Mouse (Mus musculus) hindbrain, embryonic 16.5 days (tissue): ENCODE data around the gene Tab1. TPM values are rescaled to one million over a fixed set of nuclear protein-coding genes. Genes with fewer than 3 reads are reported as not detected.
A peak's percentile ranks its signal among the peaks of the same experiment; 100 is the strongest.

Experiments used
- ATAC-seq: fragments of 200-750 bp; cut with Nextera tagmentation; 2 replicates; pipeline ENCODE4 v1.8.0; 2017; ENCODE audit warnings: moderate TSS enrichment, moderate library complexity
- H3K27ac ChIP-seq: fragments of 300-500 bp; sonication (generic); 2 replicates; pipeline ENCODE4 v1.5.1; 2014; ENCODE audit warnings: low read depth, mild to moderate bottlenecking, control low read depth, low read length, moderate library complexity
- H3K27me3 ChIP-seq: fragments of 300-500 bp; sonication (generic); replicated peaks from 2 replicates; pipeline ENCODE4 v1.6.1; 2014; ENCODE audit warnings: low read length; ENCODE audit not compliant: control insufficient read depth, insufficient read depth
- H3K36me3 ChIP-seq: fragments of 300-500 bp; sonication (generic); 2 replicates; pipeline ENCODE4 v1.6.1; 2014; ENCODE audit warnings: mild to moderate bottlenecking, low read length, moderate library complexity, mixed read lengths; ENCODE audit not compliant: control insufficient read depth, insufficient read depth
- H3K4me1 ChIP-seq: fragments of 300-500 bp; sonication (generic); 2 replicates; pipeline ENCODE4 v1.6.1; 2014; ENCODE audit warnings: low read depth, low read length; ENCODE audit not compliant: control insufficient read depth, insufficient read depth
- H3K4me2 ChIP-seq: fragments of 300-500 bp; sonication (generic); 2 replicates; pipeline ENCODE4 v1.6.1; 2014; ENCODE audit warnings: mild to moderate bottlenecking, low read length, control low read depth, moderate library complexity
- H3K4me3 ChIP-seq: fragments of 300-500 bp; sonication (generic); 2 replicates; pipeline ENCODE4 v1.5.1; 2014; ENCODE audit warnings: mild to moderate bottlenecking, low read length, control low read depth, moderate library complexity
- H3K9ac ChIP-seq: fragments of 300-500 bp; sonication (generic); 2 replicates; pipeline ENCODE4 v1.6.1; 2014; ENCODE audit warnings: low read depth, mild to moderate bottlenecking, control low read depth, low read length, moderate library complexity
- H3K9me3 ChIP-seq: fragments of 300-500 bp; sonication (generic); 2 replicates; pipeline ENCODE4 v1.6.1; 2014; ENCODE audit warnings: mild to moderate bottlenecking, low read length, moderate library complexity; ENCODE audit not compliant: control insufficient read depth
- WGBS: fragments of 180-500 bp; shearing (Covaris S2); extraction: QIAGEN DNeasy Blood & Tissue Kit; methylation state at CpG from one replicate; pipeline ENCODE4 v1.1.7; 2014; 5-methylcytosine and 5-hydroxymethylcytosine counted together
- polyA plus RNA-seq: library from polyadenylated mRNA; unstranded; fragments of >200 nt; fragmentation: Nextera tagmentation; extraction: Ambion mirVana; gene quantifications from 2 replicates; pipeline ENCODE4 v1.2.1, GENCODE M21; 2015

The Tab1 gene
- 37.1 and 39.9 TPM in 2 replicates for polyA plus RNA-seq

- peak within 1 kb of the TSS; percentile 86 for H3K9ac ChIP-seq
- no peaks in the 10 kb centered on the region for H3K27me3 ChIP-seq
- H3K4me2 ChIP-seq = peak within 1 kb of the TSS; percentile 61
- WGBS = under 1% methylated on average over 56 of the region's 59 CpGs
- peak within 1 kb of the TSS; percentile 99 for H3K27ac ChIP-seq
- H3K4me3 ChIP-seq = peak within 1 kb of the TSS; percentile 71
- H3K4me1 ChIP-seq = peaks cover 19% of the 10 kb centered on the region
- no peaks in the 10 kb centered on the region for H3K9me3 ChIP-seq
- peak; percentile 96 for ATAC-seq
- no peaks in the 10 kb centered on the region for H3K36me3 ChIP-seq
These were observed at the start of gene Tab1 for GRCm38 (mm10) chr15:80132993-80133586. Gene Tab1, plus strand, starts transcription at chr15:80133127.

DNA sequence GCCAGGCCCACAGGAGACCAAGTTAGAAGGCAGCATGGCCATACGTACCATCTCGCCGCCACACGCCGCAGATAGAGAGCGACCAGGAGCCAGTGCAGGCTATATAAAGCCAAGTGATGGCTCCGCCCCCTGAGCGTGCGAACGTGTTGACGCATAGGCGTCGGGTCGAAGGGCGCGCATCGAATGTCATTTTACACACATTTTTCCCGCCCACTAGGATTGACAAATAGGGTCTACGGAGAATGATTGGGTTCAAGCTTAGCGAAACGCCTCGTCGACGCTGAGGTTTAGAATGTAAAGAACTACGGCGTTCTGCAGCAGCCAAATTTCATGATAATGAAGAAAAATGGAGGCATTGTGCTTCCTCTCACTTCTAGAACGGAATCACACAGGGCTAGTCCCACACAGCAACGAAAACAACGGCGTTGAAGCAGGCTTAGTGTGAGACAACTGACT lies 49.6 kb upstream of the Tab1 start:
- Histone ChIP-seq H3K4me3 (peak overlapping the region; percentile 70), H3K4me1 (peaks cover 25% of the 10 kb centered on the region), H3K27me3 (no peaks in the 10 kb centered on the region), H3K36me3 (peaks cover 29% of the 10 kb centered on the region), H3K27ac (peak overlapping the region; percentile 93), H3K9ac (peak overlapping the region; percentile 88), H3K4me2 (peak overlapping the region; percentile 88), H3K9me3 (no peaks in the 10 kb centered on the region)
- ATAC-seq = peak; percentile 97
- WGBS = under 1% methylated on average over 30 of the region's 30 CpGs

DNA sequence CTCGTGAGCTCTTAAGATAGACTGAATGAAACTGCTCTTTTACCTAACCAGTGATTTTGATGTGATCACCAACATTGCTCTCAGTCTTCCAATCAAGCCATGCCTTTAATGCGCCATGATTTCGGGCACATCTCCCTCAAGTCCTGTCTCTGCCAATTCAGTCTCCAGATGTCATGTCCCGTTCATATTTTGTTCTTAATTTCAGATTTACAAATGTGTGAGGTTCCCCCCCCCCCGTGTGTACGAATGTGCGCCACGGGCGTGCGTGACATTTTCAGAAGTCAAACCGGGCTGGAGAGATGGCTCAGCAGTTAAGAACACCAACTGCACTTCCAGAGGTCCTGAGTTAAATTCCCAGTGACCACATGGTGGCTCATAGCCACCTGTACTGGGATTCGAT lies 49.2 kb upstream of the Tab1 start:
- WGBS = under 1% methylated on average over 12 of the region's 12 CpGs
- ATAC-seq = 0 out of 2 replicates have a peak, but pooled peaks have one; percentile 1
- Histone ChIP-seq H3K4me1 (peaks cover 25% of the 10 kb centered on the region), H3K4me2 (peak overlapping the region; percentile 80), H3K27ac (peak overlapping the region; percentile 93), H3K9me3 (no peaks in the 10 kb centered on the region), H3K9ac (peak overlapping the region; percentile 65), H3K27me3 (no peaks in the 10 kb centered on the region), H3K4me3 (peak overlapping the region; percentile 70), H3K36me3 (peaks cover 25% of the 10 kb centered on the region)

- H3K36me3 ChIP-seq = no peaks in the 10 kb centered on the region
- 85% methylated on average over 9 of the region's 9 CpGs for WGBS
- H3K4me3 ChIP-seq = no peak overlapping the region
- H3K27me3 ChIP-seq = no peaks in the 10 kb centered on the region
- H3K4me1 ChIP-seq = peaks cover 6% of the 10 kb centered on the region
- no peak overlapping the region for H3K27ac ChIP-seq
- no peaks in the 10 kb centered on the region; the same call in 1 of the 2 replicates for H3K9me3 ChIP-seq
- no peak for ATAC-seq
- H3K9ac ChIP-seq = no peak overlapping the region
- no peak overlapping the region for H3K4me2 ChIP-seq
These were observed 45.4 kb upstream of the Tab1 start for GRCm38 (mm10) chr15:80087406-80088012.

- no peak overlapping the region for H3K4me2 ChIP-seq
- H3K4me3 ChIP-seq = no peak overlapping the region
- 33% methylated on average over 4 of the region's 4 CpGs for WGBS
- H3K27me3 ChIP-seq = no peaks in the 10 kb centered on the region
- H3K9ac ChIP-seq = no peak overlapping the region
- no peaks in the 10 kb centered on the region; the same call in 1 of the 2 replicates for H3K9me3 ChIP-seq
- no peak overlapping the region for H3K27ac ChIP-seq
- no peaks in the 10 kb centered on the region for H3K36me3 ChIP-seq
- ATAC-seq = no peak
- peaks cover 12% of the 10 kb centered on the region for H3K4me1 ChIP-seq
These were observed 44.3 kb upstream of the Tab1 start for GRCm38 (mm10) chr15:80088637-80089036.

DNA sequence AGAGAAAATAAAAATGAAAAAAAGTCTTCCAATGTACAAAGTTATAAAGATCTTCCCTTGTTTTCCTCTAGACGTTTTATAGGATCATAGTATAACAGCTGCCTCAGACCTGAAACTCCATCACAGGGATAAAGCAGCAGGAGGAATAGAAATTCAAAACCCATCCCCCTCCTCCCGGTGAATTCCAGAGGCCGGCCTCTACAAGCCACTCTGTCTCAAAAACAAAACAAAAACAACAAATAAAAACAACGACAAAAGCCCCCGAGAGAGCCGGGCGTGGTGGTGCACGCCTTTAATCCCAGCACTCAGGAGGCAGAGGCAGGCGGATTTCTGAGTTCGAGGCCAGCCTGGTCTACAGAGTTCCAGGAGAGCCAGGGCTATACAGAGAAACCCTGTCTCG lies 42.8 kb upstream of the Tab1 start:
- H3K27ac ChIP-seq = no peak overlapping the region
- no peak overlapping the region for H3K4me3 ChIP-seq
- no peaks in the 10 kb centered on the region; the same call in 1 of the 2 replicates for H3K9me3 ChIP-seq
- no peak overlapping the region for H3K9ac ChIP-seq
- 76% methylated on average over 11 of the region's 11 CpGs for whole genome bisulfite sequencing
- no peaks in the 10 kb centered on the region for H3K27me3 ChIP-seq
- H3K36me3 ChIP-seq = no peaks in the 10 kb centered on the region
- peaks cover 12% of the 10 kb centered on the region for H3K4me1 ChIP-seq
- H3K4me2 ChIP-seq = no peak overlapping the region
- no peak for ATAC-seq

GRCm38 (mm10) chr15:80090741-80091120 lies 42.2 kb upstream of the Tab1 start:
- Histone ChIP-seq H3K36me3 (no peaks in the 10 kb centered on the region), H3K9ac (peak overlapping the region; percentile 94), H3K9me3 (no peaks in the 10 kb centered on the region; the same call in 1 of the 2 replicates), H3K4me3 (peak overlapping the region; percentile 81), H3K4me1 (peaks cover 12% of the 10 kb centered on the region), H3K27ac (peak overlapping the region; percentile 73), H3K27me3 (no peaks in the 10 kb centered on the region), H3K4me2 (peak overlapping the region; percentile 80)
- ATAC-seq = no peak; the same call in 1 of the 2 replicates
- WGBS = under 1% methylated on average over 17 of the region's 17 CpGs

GRCm38 (mm10) chr15:80091121-80091955 lies 41.6 kb upstream of the Tab1 start, which contains the start of the genes Syngr1 and Rpl3:
Gene Syngr1, plus strand, starts transcription at chr15:80091334.
Gene Rpl3, minus strand, starts transcription at chr15:80091868.
- no peaks in the 10 kb centered on the region; the same call in 1 of the 2 replicates for H3K9me3 ChIP-seq
- peak within 1 kb of the TSS; percentile 94 for H3K9ac ChIP-seq
- peak within 1 kb of the TSS; percentile 73 for H3K27ac ChIP-seq
- H3K36me3 ChIP-seq = no peaks in the 10 kb centered on the region
- H3K4me3 ChIP-seq = peak within 1 kb of the TSS; percentile 81
- WGBS = under 1% methylated on average over 85 of the region's 86 CpGs
- H3K4me1 ChIP-seq = peaks cover 14% of the 10 kb centered on the region
- no peaks in the 10 kb centered on the region for H3K27me3 ChIP-seq
- ATAC-seq = peak; percentile 63
- peak within 1 kb of the TSS; percentile 80 for H3K4me2 ChIP-seq
